Mouse (Mus musculus): ENCODE results near the gene Ftcd. TPM values are rescaled to one million over a fixed set of nuclear protein-coding genes. Genes with fewer than 3 reads are reported as not detected.

The Ftcd gene
- total and polyA plus RNA-seq, 2 experiments from 2014 or later = 5.6 to 5.8 TPM

GRCm38 (mm10) chr10:76612473-76612872, 37.0 kb downstream of the Ftcd start:
- DNase-seq (ENCODE audit: low spot score) (peak; percentile 24), ATAC-seq (ENCODE audit: insufficient read depth, low read depth) (no peak)
- WGBS = 48% methylated on average over 7 of the region's 7 CpGs
- Histone ChIP-seq H3K9me3 (replicated peaks; ENCODE audit: control insufficient read depth, low read length) (no peaks in the 10 kb centered on the region), H3K4me2 (ENCODE audit: low read depth, low read length) (no peak overlapping the region), H3K27ac (ENCODE audit: low read depth) (no peak overlapping the region), H3K9ac (replicated peaks; ENCODE audit: low read depth, low read length) (no peak overlapping the region), H3K4me1 (ENCODE audit: control insufficient read depth, insufficient read depth) (no peaks in the 10 kb centered on the region), H3K4me3 (ENCODE audit: low read depth, low read length) (no peak overlapping the region), H3K27me3 (ENCODE audit: control insufficient read depth, insufficient read depth, low read length) (no peaks in the 10 kb centered on the region), H3K36me3 (replicated peaks; ENCODE audit: control insufficient read depth, insufficient read depth, low read length) (peaks cover 49% of the 10 kb centered on the region)
- TF ChIP-seq CTCF (IDR thresholded peaks at IDR 0.05; ENCODE audit: low read depth) (no peak), EP300 (IDR thresholded peaks at IDR 0.05; ENCODE audit: low read depth) (no peak)

GRCm38 (mm10) chr10:76622411-76622810, 47.0 kb downstream of the Ftcd start:
- peak overlapping the region; percentile 50 for H3K4me3 ChIP-seq (ENCODE audit: low read depth, low read length)
- ATAC-seq (ENCODE audit: insufficient read depth, low read depth) = no peak
- 66% methylated on average over 4 of the region's 4 CpGs for WGBS
- H3K9me3 ChIP-seq (replicated peaks; ENCODE audit: control insufficient read depth, low read length) = no peaks in the 10 kb centered on the region
- H3K4me1 ChIP-seq (ENCODE audit: control insufficient read depth, insufficient read depth) = 0 out of 2 replicates have a peak, but pooled peaks cover 2% of the 10 kb centered on the region
- no peak for TF ChIP-seq CTCF (IDR thresholded peaks at IDR 0.05; ENCODE audit: low read depth)
- no peak for TF ChIP-seq EP300 (IDR thresholded peaks at IDR 0.05; ENCODE audit: low read depth)
- H3K4me2 ChIP-seq (ENCODE audit: low read depth, low read length) = peak overlapping the region; percentile 57
- no peaks in the 10 kb centered on the region for H3K36me3 ChIP-seq (replicated peaks; ENCODE audit: control insufficient read depth, insufficient read depth, low read length)
- H3K9ac ChIP-seq (replicated peaks; ENCODE audit: low read depth, low read length) = peak overlapping the region; percentile 43; the same call in 1 of the 2 replicates
- no peaks in the 10 kb centered on the region for H3K27me3 ChIP-seq (ENCODE audit: control insufficient read depth, insufficient read depth, low read length)
- H3K27ac ChIP-seq (ENCODE audit: low read depth) = 0 out of 2 replicates have a peak overlapping the region, but pooled peaks have one; percentile 22
- DNase-seq (ENCODE audit: low spot score) = no peak

GRCm38 (mm10) chr10:76622928-76623680, 47.7 kb downstream of the Ftcd start, which contains the start of gene Col6a2:
Col6a2 (minus strand) TSS chr10:76623630.
- no peaks in the 10 kb centered on the region for H3K9me3 ChIP-seq (replicated peaks; ENCODE audit: control insufficient read depth, low read length)
- H3K9ac ChIP-seq (replicated peaks; ENCODE audit: low read depth, low read length) = peak within 1 kb of the TSS; percentile 43
- no peaks in the 10 kb centered on the region for H3K27me3 ChIP-seq (ENCODE audit: control insufficient read depth, insufficient read depth, low read length)
- DNase-seq (ENCODE audit: low spot score) (peak; percentile 90), ATAC-seq (ENCODE audit: insufficient read depth, low read depth) (peak; percentile 97)
- WGBS = 5% methylated on average over 31 of the region's 31 CpGs
- H3K4me3 ChIP-seq (ENCODE audit: low read depth, low read length) = peak within 1 kb of the TSS; percentile 50
- no peaks in the 10 kb centered on the region for H3K36me3 ChIP-seq (replicated peaks; ENCODE audit: control insufficient read depth, insufficient read depth, low read length)
- H3K27ac ChIP-seq (ENCODE audit: low read depth) = peak within 1 kb of the TSS; percentile 22
- H3K4me1 ChIP-seq (ENCODE audit: control insufficient read depth, insufficient read depth) = 0 out of 2 replicates have a peak, but pooled peaks cover 2% of the 10 kb centered on the region
- peak within 1 kb of the TSS; percentile 57 for H3K4me2 ChIP-seq (ENCODE audit: low read depth, low read length)
- TF ChIP-seq CTCF (IDR thresholded peaks at IDR 0.05; ENCODE audit: low read depth) (peak; percentile 82), EP300 (IDR thresholded peaks at IDR 0.05; ENCODE audit: low read depth) (no peak)

GRCm38 (mm10) chr10:76623734-76624133, 48.3 kb downstream of the Ftcd start:
- no peaks in the 10 kb centered on the region for H3K27me3 ChIP-seq (ENCODE audit: control insufficient read depth, insufficient read depth, low read length)
- H3K9me3 ChIP-seq (replicated peaks; ENCODE audit: control insufficient read depth, low read length) = no peaks in the 10 kb centered on the region
- no peak overlapping the region; the same call in 1 of the 2 replicates for H3K27ac ChIP-seq (ENCODE audit: low read depth)
- H3K36me3 ChIP-seq (replicated peaks; ENCODE audit: control insufficient read depth, insufficient read depth, low read length) = no peaks in the 10 kb centered on the region
- peak overlapping the region; percentile 50 for H3K4me3 ChIP-seq (ENCODE audit: low read depth, low read length)
- ATAC-seq (ENCODE audit: insufficient read depth, low read depth) (no peak; the same call in 1 of the 2 replicates), DNase-seq (ENCODE audit: low spot score) (no peak)
- TF ChIP-seq EP300 (IDR thresholded peaks at IDR 0.05; ENCODE audit: low read depth) = no peak
- no peak for TF ChIP-seq CTCF (IDR thresholded peaks at IDR 0.05; ENCODE audit: low read depth)
- H3K4me1 ChIP-seq (ENCODE audit: control insufficient read depth, insufficient read depth) = 0 out of 2 replicates have a peak, but pooled peaks cover 2% of the 10 kb centered on the region
- whole genome bisulfite sequencing = 32% methylated on average over 5 of the region's 7 CpGs
- H3K4me2 ChIP-seq (ENCODE audit: low read depth, low read length) = peak overlapping the region; percentile 57
- no peak overlapping the region for H3K9ac ChIP-seq (replicated peaks; ENCODE audit: low read depth, low read length)

- Histone ChIP-seq H3K4me1 (ENCODE audit: control insufficient read depth, insufficient read depth) (0 out of 2 replicates have a peak, but pooled peaks cover 2% of the 10 kb centered on the region), H3K9me3 (replicated peaks; ENCODE audit: control insufficient read depth, low read length) (no peaks in the 10 kb centered on the region), H3K4me2 (ENCODE audit: low read depth, low read length) (no peak overlapping the region), H3K27ac (ENCODE audit: low read depth) (no peak overlapping the region), H3K27me3 (ENCODE audit: control insufficient read depth, insufficient read depth, low read length) (no peaks in the 10 kb centered on the region), H3K4me3 (ENCODE audit: low read depth, low read length) (no peak overlapping the region), H3K9ac (replicated peaks; ENCODE audit: low read depth, low read length) (no peak overlapping the region), H3K36me3 (replicated peaks; ENCODE audit: control insufficient read depth, insufficient read depth, low read length) (no peaks in the 10 kb centered on the region)
- TF ChIP-seq EP300 (IDR thresholded peaks at IDR 0.05; ENCODE audit: low read depth) (no peak), CTCF (IDR thresholded peaks at IDR 0.05; ENCODE audit: low read depth) (no peak)
- WGBS = 72% methylated on average over 7 of the region's 7 CpGs
- ATAC-seq (ENCODE audit: insufficient read depth, low read depth) = no peak
- no peak for DNase-seq (ENCODE audit: low spot score)
These were observed 49.5 kb downstream of the Ftcd start for GRCm38 (mm10) chr10:76624903-76625302.
